Mouse (Mus musculus): ENCODE measurements around the gene Ccdc190.

Gene Ccdc190

GRCm38 (mm10) chr1:169970936-169971335, 42.5 kb downstream of the Ccdc190 start:
- ChIA-PET POLR2A (no interaction called here), CTCF (no interaction called here)

GRCm38 (mm10) chr1:169971998-169972397, 43.5 kb downstream of the Ccdc190 start:
- ChIA-PET POLR2A (no interaction called here), CTCF (no interaction called here)

GRCm38 (mm10) chr1:169977621-169978020, 49.2 kb downstream of the Ccdc190 start:
- POLR2A ChIA-PET = interaction anchor here in 1 of 4 experiments (1.2 kb wide), 1 partner anchor 8 kb away, joined by 3 read pairs; the partner anchor contains the start of gene Hsd17b7
- CTCF ChIA-PET = no interaction called here
